Mouse (Mus musculus): ENCODE measurements around the gene Avp. TPM values are rescaled to one million over a fixed set of nuclear protein-coding genes. Genes with fewer than 3 reads are reported as not detected.

Avp gene
- not detected in 2 replicates for polyA plus RNA-seq (2012; rRNA removed)

GRCm38 (mm10) chr2:130582552-130582951 lies at the start of gene Avp:
Gene Avp (minus strand): TSS chr2:130582554.
- Histone ChIP-seq H3K36me3 (ENCODE audit: control insufficient read depth, insufficient read depth, low read length) (no peaks in the 10 kb centered on the region), H3K27ac (ENCODE audit: insufficient read depth, low read depth, low read length) (no peak within 1 kb of the TSS), H3K4me3 (ENCODE audit: insufficient read depth, low read depth, low read length) (no peak within 1 kb of the TSS), H3K4me1 (ENCODE audit: control insufficient read depth, insufficient read depth, low read length) (no peaks in the 10 kb centered on the region), H3K27me3 (replicated peaks; ENCODE audit: control insufficient read depth, insufficient read depth, low read length) (peaks cover 3% of the 10 kb centered on the region)
- TF ChIP-seq CTCF (conservative IDR thresholded peaks at IDR 0.05; ENCODE audit: insufficient read depth, insufficient read length, low read depth, low read length) = no peak
- TF ChIP-seq POLR2A (IDR thresholded peaks at IDR 0.05; ENCODE audit: low read depth, low read length) = no peak
- DNase-seq = no peak
- WGBS = 57% methylated on average over 10 of the region's 10 CpGs

DNA sequence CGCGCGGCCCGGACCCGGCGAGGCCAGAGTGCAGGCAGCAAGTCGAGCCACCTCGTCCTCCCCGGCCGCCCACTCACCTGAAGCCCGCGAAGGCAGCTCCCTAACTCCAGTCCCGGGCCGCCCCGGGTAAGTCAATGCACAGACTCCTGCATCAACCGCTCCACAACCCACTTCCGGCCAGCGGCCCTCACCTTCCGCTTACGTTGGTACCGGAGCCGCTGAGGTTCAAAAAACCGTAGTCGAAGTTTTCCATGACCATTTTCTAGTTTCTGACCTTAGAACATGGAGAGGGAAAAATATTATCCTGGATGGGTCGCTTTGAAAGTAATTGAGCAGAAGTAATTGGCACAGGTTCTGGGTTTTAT lies 47.5 kb upstream of the Avp start, which contains the start of the genes Fastkd5 and Ubox5:
Fastkd5 (minus strand) TSS at position 189 of the 365 bp plus-strand sequence.
Ubox5 (minus strand) TSS at position 200 of the 365 bp plus-strand sequence.
- Histone ChIP-seq H3K27me3 (replicated peaks; ENCODE audit: control insufficient read depth, insufficient read depth, low read length) (no peaks in the 10 kb centered on the region), H3K4me3 (ENCODE audit: insufficient read depth, low read depth, low read length) (peak within 1 kb of the TSS; percentile 96), H3K36me3 (ENCODE audit: control insufficient read depth, insufficient read depth, low read length) (peaks cover 2% of the 10 kb centered on the region), H3K4me1 (ENCODE audit: control insufficient read depth, insufficient read depth, low read length) (peaks cover 33% of the 10 kb centered on the region), H3K27ac (ENCODE audit: insufficient read depth, low read depth, low read length) (peak within 1 kb of the TSS; percentile 49; the same call in 1 of the 2 replicates)
- TF ChIP-seq CTCF (conservative IDR thresholded peaks at IDR 0.05; ENCODE audit: insufficient read depth, insufficient read length, low read depth, low read length) (no peak), POLR2A (IDR thresholded peaks at IDR 0.05; ENCODE audit: low read depth, low read length) (no peak)
- peak; percentile 96 for DNase-seq
- under 1% methylated on average over 25 of the region's 25 CpGs for WGBS

DNA sequence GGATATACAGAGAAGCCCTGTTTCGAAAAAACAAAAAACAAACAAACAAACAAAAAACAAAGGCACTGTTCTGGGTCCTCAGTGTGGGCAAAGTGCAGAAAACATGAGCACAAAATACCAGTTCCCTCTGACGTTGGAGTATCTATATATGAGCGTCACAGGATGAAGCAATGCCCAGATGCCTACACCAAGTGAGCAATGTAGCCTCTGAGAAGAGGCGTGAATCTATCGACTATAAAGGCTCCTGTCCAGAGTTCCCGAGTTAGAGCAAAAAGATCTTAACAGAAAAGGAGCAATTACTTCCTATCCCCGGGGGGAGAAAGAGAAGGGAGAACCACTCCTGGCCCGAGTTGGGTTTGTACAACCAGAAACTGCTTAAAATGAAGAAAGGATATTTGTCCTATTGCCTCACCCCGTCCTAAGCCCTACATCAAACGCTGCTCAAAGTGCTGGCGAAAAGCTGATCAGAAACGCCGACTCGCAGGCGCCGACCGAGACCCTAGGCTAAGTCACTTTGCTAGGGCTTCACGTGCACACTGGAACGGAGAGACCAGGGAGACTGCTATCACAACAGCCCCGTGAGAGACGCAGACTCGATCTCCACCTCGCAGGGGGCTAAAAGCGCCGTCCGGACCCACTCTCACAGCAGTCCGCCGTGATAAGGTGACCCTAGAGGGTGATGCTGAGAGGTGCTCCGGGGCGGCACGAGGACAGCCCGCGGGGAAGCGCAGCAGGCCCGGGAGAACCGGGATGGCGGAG lies 46.9 kb upstream of the Avp start:
- no peaks in the 10 kb centered on the region for H3K27me3 ChIP-seq (replicated peaks; ENCODE audit: control insufficient read depth, insufficient read depth, low read length)
- WGBS = 2% methylated on average over 37 of the region's 37 CpGs
- peak overlapping the region; percentile 96 for H3K4me3 ChIP-seq (ENCODE audit: insufficient read depth, low read depth, low read length)
- H3K4me1 ChIP-seq (ENCODE audit: control insufficient read depth, insufficient read depth, low read length) = peaks cover 29% of the 10 kb centered on the region
- H3K36me3 ChIP-seq (ENCODE audit: control insufficient read depth, insufficient read depth, low read length) = peaks cover 2% of the 10 kb centered on the region
- DNase-seq = no peak
- TF ChIP-seq CTCF (conservative IDR thresholded peaks at IDR 0.05; ENCODE audit: insufficient read depth, insufficient read length, low read depth, low read length) (no peak), POLR2A (IDR thresholded peaks at IDR 0.05; ENCODE audit: low read depth, low read length) (no peak)
- H3K27ac ChIP-seq (ENCODE audit: insufficient read depth, low read depth, low read length) = peak overlapping the region; percentile 49; the same call in 1 of the 2 replicates

DNA sequence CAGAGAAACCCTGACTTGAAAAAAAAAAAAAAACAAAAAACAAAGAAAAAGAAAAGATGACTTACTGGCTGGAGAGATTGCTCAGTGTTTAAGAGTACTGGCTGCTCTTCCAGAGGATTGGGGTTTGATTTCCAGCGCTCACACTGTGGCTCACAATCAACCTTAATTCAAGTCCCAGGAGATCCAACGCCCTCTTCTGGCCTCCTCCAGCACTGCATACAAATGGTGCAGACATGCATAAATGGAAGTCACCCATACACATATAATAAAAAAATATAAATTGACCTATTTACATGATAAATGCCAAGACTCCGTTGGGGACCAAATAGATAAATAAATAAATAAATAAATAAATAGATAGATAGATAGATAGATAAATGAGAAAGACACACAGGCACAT lies 46.1 kb upstream of the Avp start:
- H3K36me3 ChIP-seq (ENCODE audit: control insufficient read depth, insufficient read depth, low read length) = peaks cover 2% of the 10 kb centered on the region
- H3K4me3 ChIP-seq (ENCODE audit: insufficient read depth, low read depth, low read length) = no peak overlapping the region
- H3K27ac ChIP-seq (ENCODE audit: insufficient read depth, low read depth, low read length) = no peak overlapping the region
- DNase-seq = no peak
- peaks cover 20% of the 10 kb centered on the region for H3K4me1 ChIP-seq (ENCODE audit: control insufficient read depth, insufficient read depth, low read length)
- WGBS = 71% methylated on average over 3 of the region's 3 CpGs
- TF ChIP-seq CTCF (conservative IDR thresholded peaks at IDR 0.05; ENCODE audit: insufficient read depth, insufficient read length, low read depth, low read length) (peak; percentile 23; the same call in 1 of the 2 replicates), POLR2A (IDR thresholded peaks at IDR 0.05; ENCODE audit: low read depth, low read length) (no peak)
- H3K27me3 ChIP-seq (replicated peaks; ENCODE audit: control insufficient read depth, insufficient read depth, low read length) = no peaks in the 10 kb centered on the region

DNA sequence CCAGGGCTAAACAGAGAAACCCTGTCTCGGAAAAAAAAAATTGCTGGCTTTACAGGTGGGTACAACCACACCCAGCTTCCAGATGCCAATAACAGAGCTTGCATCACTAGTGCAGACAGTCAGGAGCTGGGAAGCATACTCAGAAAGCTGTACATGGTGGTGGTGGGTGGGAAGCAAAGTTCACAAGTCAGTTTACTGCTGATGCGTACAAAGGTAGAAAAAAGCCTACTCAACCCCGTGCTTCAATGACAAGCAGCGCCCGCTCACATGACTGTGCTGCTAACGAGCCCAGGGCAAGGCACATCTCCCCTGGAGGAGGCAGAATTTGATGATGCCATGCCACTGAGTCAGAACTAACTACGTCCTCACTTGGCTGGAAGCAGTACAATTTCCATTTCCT lies 36.6 kb upstream of the Avp start:
- TF ChIP-seq POLR2A (IDR thresholded peaks at IDR 0.05; ENCODE audit: low read depth, low read length) (no peak), CTCF (conservative IDR thresholded peaks at IDR 0.05; ENCODE audit: insufficient read depth, insufficient read length, low read depth, low read length) (no peak)
- DNase-seq = peak; percentile 64
- WGBS = 58% methylated on average over 7 of the region's 7 CpGs
- Histone ChIP-seq H3K4me1 (ENCODE audit: control insufficient read depth, insufficient read depth, low read length) (peaks cover 10% of the 10 kb centered on the region; the same call in 1 of the 2 replicates), H3K36me3 (ENCODE audit: control insufficient read depth, insufficient read depth, low read length) (peaks cover 6% of the 10 kb centered on the region), H3K27me3 (replicated peaks; ENCODE audit: control insufficient read depth, insufficient read depth, low read length) (no peaks in the 10 kb centered on the region), H3K4me3 (ENCODE audit: insufficient read depth, low read depth, low read length) (no peak overlapping the region), H3K27ac (ENCODE audit: insufficient read depth, low read depth, low read length) (peak overlapping the region; percentile 37; the same call in 1 of the 2 replicates)

- WGBS = 65% methylated on average over 3 of the region's 3 CpGs
- Histone ChIP-seq H3K4me3 (ENCODE audit: insufficient read depth, low read depth, low read length) (no peak overlapping the region), H3K4me1 (ENCODE audit: control insufficient read depth, insufficient read depth, low read length) (peaks cover 7% of the 10 kb centered on the region; the same call in 1 of the 2 replicates), H3K27me3 (replicated peaks; ENCODE audit: control insufficient read depth, insufficient read depth, low read length) (no peaks in the 10 kb centered on the region), H3K36me3 (ENCODE audit: control insufficient read depth, insufficient read depth, low read length) (peaks cover 5% of the 10 kb centered on the region), H3K27ac (ENCODE audit: insufficient read depth, low read depth, low read length) (no peak overlapping the region)
- TF ChIP-seq CTCF (conservative IDR thresholded peaks at IDR 0.05; ENCODE audit: insufficient read depth, insufficient read length, low read depth, low read length) = peak; percentile 65
- no peak for TF ChIP-seq POLR2A (IDR thresholded peaks at IDR 0.05; ENCODE audit: low read depth, low read length)
- peak; percentile 56 for DNase-seq
Measured at GRCm38 (mm10) chr2:130613091-130613490, 30.7 kb upstream of the Avp start.

DNA sequence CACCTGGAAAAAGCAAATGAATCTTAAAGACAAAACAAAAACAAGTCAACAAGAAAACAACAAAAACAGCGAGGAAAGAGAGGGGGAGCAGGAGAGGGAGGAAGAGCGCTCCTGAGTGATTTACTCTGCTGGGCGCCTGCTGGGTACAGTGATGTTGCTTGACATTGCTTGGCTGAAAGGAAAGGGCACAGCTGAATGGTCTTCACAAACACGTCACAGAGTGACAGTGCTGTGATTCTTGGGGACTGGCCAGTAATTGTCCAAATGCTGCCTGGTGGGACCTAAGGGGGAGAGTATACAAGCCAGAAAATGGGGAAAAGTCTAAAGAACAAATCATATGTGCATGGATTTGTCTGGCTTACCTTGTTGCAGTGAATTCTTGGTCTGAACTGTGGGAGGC lies 19.8 kb upstream of the Avp start:
- Histone ChIP-seq H3K27me3 (replicated peaks; ENCODE audit: control insufficient read depth, insufficient read depth, low read length) (no peaks in the 10 kb centered on the region), H3K4me3 (ENCODE audit: insufficient read depth, low read depth, low read length) (no peak overlapping the region), H3K4me1 (ENCODE audit: control insufficient read depth, insufficient read depth, low read length) (no peaks in the 10 kb centered on the region), H3K27ac (ENCODE audit: insufficient read depth, low read depth, low read length) (no peak overlapping the region), H3K36me3 (ENCODE audit: control insufficient read depth, insufficient read depth, low read length) (peaks cover 3% of the 10 kb centered on the region; the same call in 1 of the 2 replicates)
- no peak for DNase-seq
- WGBS = 85% methylated on average over 4 of the region's 4 CpGs
- TF ChIP-seq CTCF (conservative IDR thresholded peaks at IDR 0.05; ENCODE audit: insufficient read depth, insufficient read length, low read depth, low read length) (no peak), POLR2A (IDR thresholded peaks at IDR 0.05; ENCODE audit: low read depth, low read length) (no peak)
